Mouse (Mus musculus) liver, embryonic 11.5 days (tissue): ENCODE measurements at regions not wholly inside any gene's neighbourhood (a gene's known extent, or its start where the extent isn't known, plus 50 kb on each side); places are given as distances from the start of the nearest gene placed in this dataset.
"Not testable (repeated sequence)": the region's sequence is repeated elsewhere in the genome, so short reads cannot be mapped to it uniquely, and the experiment has no call there.

Experiments
- ATAC-seq: fragments of 200-750 bp; cut with Nextera tagmentation; replicated peaks from 2 replicates; pipeline ENCODE4 v1.8.0; 2017; ENCODE audit warnings: moderate number of reproducible peaks, mild to moderate bottlenecking, moderate TSS enrichment, moderate library complexity; ENCODE audit not compliant: low FRiP score
- DNase-seq: peaks from one replicate; pipeline ENCODE4 v3.0.0-alpha.2; 2017; ENCODE audit warnings: low spot score
- H3K27ac ChIP-seq: fragments of 300-500 bp; sonication (generic); 2 replicates; pipeline ENCODE4 v1.5.1; 2014; ENCODE audit warnings: mild to moderate bottlenecking, low read depth, low read length, control low read depth
- H3K27me3 ChIP-seq: fragments of 300-500 bp; sonication (generic); replicated peaks from 2 replicates; pipeline ENCODE4 v1.6.1; 2014; ENCODE audit warnings: low read length, mixed read lengths; ENCODE audit not compliant: control insufficient read depth, insufficient read depth
- H3K36me3 ChIP-seq: fragments of 300-500 bp; sonication (generic); 2 replicates; pipeline ENCODE4 v1.6.1; 2014; ENCODE audit warnings: mild to moderate bottlenecking, low read length, moderate library complexity, mixed read lengths; ENCODE audit not compliant: control insufficient read depth, insufficient read depth
- H3K4me1 ChIP-seq: fragments of 300-500 bp; sonication (generic); replicated peaks from 2 replicates; pipeline ENCODE4 v1.6.1; 2014; ENCODE audit warnings: low read length, mixed read lengths; ENCODE audit not compliant: control insufficient read depth, insufficient read depth
- H3K4me2 ChIP-seq: fragments of 300-500 bp; sonication (generic); 2 replicates; pipeline ENCODE4 v1.6.1; 2014; ENCODE audit warnings: mild to moderate bottlenecking, control low read depth, moderate library complexity
- H3K4me3 ChIP-seq: fragments of 300-500 bp; sonication (generic); 2 replicates; pipeline ENCODE4 v1.5.1; 2014; ENCODE audit warnings: low read depth, low read length, control low read depth
- H3K9ac ChIP-seq: fragments of 300-500 bp; sonication (generic); 2 replicates; pipeline ENCODE4 v1.6.1; 2014; ENCODE audit warnings: low read depth, low read length, control low read depth
- H3K9me3 ChIP-seq: fragments of 300-500 bp; sonication (generic); 2 replicates; pipeline ENCODE4 v1.6.1; 2016; ENCODE audit warnings: low read length, inconsistent platforms, mixed read lengths; ENCODE audit not compliant: control insufficient read depth
- WGBS: fragments of 180-500 bp; shearing (Covaris S2); extraction: QIAGEN DNeasy Blood & Tissue Kit; methylation state at CpG from one replicate; pipeline ENCODE4 v1.1.7; 2014; 5-methylcytosine and 5-hydroxymethylcytosine counted together

- Histone ChIP-seq H3K4me3 (no peak overlapping the region), H3K4me2 (no peak overlapping the region), H3K9ac (no peak overlapping the region), H3K9me3 (no peaks in the 10 kb centered on the region), H3K27me3 (no peaks in the 10 kb centered on the region), H3K27ac (no peak overlapping the region), H3K4me1 (no peaks in the 10 kb centered on the region; the same call in 1 of the 2 replicates), H3K36me3 (no peaks in the 10 kb centered on the region)
- DNase-seq (no peak), ATAC-seq (peak; percentile 71)
- 56% methylated on average over 7 of the region's 7 CpGs for WGBS
Observed at GRCm38 (mm10) chr17:15620746-15621694, 56.9 kb upstream of the Prdm9 start.

- Histone ChIP-seq H3K4me1 (no peaks in the 10 kb centered on the region; the same call in 1 of the 2 replicates), H3K9me3 (no peaks in the 10 kb centered on the region), H3K27me3 (no peaks in the 10 kb centered on the region), H3K4me3 (no peak overlapping the region), H3K36me3 (no peaks in the 10 kb centered on the region), H3K27ac (no peak overlapping the region), H3K4me2 (no peak overlapping the region), H3K9ac (no peak overlapping the region)
- 5% methylated on average over 2 of the region's 2 CpGs for WGBS
- no peak for ATAC-seq
- no peak for DNase-seq
Observed at GRCm38 (mm10) chr17:15622913-15623312, 58.8 kb upstream of the Prdm9 start.

- H3K9ac ChIP-seq, result no peak overlapping the region
- no peaks in the 10 kb centered on the region for H3K36me3 ChIP-seq
- 59% methylated on average over 5 of the region's 5 CpGs for WGBS
- no peak for ATAC-seq
- no peak overlapping the region for H3K27ac ChIP-seq
- H3K4me3 ChIP-seq, result no peak overlapping the region
- no peak overlapping the region for H3K4me2 ChIP-seq
- H3K9me3 ChIP-seq, result no peaks in the 10 kb centered on the region
- no peaks in the 10 kb centered on the region for H3K4me1 ChIP-seq
- H3K27me3 ChIP-seq, result no peaks in the 10 kb centered on the region
- DNase-seq, result no peak
Observed at GRCm38 (mm10) chr17:15630792-15631191, 66.6 kb upstream of the Prdm9 start.

DNA sequence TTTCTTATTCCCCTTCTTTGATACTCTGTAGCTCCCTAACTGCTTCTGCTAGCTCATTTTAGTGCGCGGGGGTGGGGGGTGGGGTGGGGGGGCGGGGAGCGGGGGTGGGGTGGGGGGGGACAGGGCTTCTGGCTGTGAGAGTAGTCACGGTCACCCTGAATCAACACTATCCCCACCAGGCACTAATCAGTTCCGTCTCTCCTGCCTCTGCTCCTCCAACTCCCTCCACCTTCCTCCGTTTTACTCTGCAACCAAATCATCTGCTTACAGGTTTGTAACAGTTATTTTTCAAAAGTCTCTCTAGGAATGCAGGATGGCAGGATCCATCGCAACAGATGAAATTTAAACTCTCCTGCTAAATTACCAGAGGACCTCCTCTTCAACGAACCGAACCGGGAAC lies 67.5 kb upstream of the Prdm9 start:
- H3K27ac ChIP-seq, result no peak overlapping the region
- H3K9ac ChIP-seq, result no peak overlapping the region
- H3K4me1 ChIP-seq, result no peaks in the 10 kb centered on the region
- no peak for DNase-seq
- H3K4me2 ChIP-seq, result peak overlapping the region; percentile 53
- no peaks in the 10 kb centered on the region for H3K9me3 ChIP-seq
- peak overlapping the region; percentile 21; the same call in 1 of the 2 replicates for H3K4me3 ChIP-seq
- WGBS, result 3% methylated on average over 11 of the region's 11 CpGs
- H3K36me3 ChIP-seq, result no peaks in the 10 kb centered on the region
- no peak for ATAC-seq
- no peaks in the 10 kb centered on the region for H3K27me3 ChIP-seq

DNA sequence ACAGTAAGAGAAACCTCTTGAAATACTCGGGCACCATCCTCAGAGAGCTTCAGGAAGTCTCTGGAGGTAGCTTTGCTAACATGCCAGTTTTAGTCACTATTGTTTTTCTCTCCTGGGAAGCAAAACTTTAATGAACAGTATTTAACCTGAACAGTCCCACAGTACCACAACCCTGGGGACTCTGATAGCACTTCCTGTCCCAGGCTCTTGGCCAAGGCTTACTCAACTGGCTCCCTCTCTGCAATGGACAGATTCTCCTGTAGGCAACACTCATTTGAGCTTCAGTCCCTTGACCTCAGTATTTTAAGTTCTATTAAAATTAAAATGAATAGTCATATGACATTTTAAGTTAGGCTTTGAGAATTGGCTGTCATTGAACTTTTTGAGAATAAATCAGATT lies 67.9 kb upstream of the Prdm9 start:
- peak overlapping the region; percentile 21; the same call in 1 of the 2 replicates for H3K4me3 ChIP-seq
- WGBS, result 16% methylated on average over 1 of the region's 1 CpGs

DNA sequence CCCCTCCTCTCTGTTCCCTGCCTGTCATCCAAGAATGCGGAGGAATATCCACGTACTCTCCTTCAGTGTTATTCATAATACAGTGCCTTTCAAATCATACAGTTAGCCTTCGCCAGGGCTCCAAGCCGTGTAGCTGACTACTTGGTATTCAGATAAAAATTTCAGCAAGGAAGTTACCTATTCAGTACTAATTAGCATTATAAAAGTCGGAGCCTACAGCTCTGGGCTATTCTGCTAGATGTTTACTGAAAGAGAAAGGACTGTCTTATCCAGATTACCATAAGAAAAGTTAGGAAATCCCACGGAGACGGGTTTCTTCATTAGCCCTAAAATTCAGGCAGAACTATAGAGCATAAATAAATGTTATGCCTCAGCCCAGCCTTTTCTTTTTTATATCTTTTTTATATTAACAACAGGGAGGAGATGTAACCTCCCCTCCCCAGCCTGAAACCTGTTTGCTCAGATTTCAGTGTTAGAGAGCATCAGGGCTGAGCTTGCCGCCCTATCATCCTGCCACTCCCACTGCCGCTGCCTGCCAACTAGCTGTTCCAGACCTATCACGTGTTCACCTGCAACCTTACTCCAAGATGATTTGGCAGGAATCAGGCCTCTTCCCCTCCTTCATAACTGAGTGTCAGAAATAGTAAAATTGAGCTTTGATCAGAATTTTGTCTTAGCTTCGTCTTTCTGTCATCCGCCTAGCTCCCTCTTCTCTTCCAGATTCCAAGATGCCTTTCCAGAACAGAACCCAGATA lies 65.5 kb upstream of the Chd1 start:
- H3K9me3 ChIP-seq, H3K4me2 ChIP-seq, H3K27me3 ChIP-seq, H3K4me3 ChIP-seq, H3K36me3 ChIP-seq, ATAC-seq, H3K27ac ChIP-seq, H3K9ac ChIP-seq, H3K4me1 ChIP-seq, DNase-seq: not testable (repeated sequence)
- 79% methylated on average over 12 of the region's 12 CpGs for WGBS

More for the DNA sequence above, 67.9 kb upstream of the Prdm9 start:
- Histone ChIP-seq H3K27me3 (no peaks in the 10 kb centered on the region), H3K9me3 (no peaks in the 10 kb centered on the region), H3K9ac (no peak overlapping the region), H3K4me2 (peak overlapping the region; percentile 53), H3K4me1 (no peaks in the 10 kb centered on the region), H3K36me3 (no peaks in the 10 kb centered on the region), H3K27ac (no peak overlapping the region)
- no peak for DNase-seq
- no peak for ATAC-seq

DNA sequence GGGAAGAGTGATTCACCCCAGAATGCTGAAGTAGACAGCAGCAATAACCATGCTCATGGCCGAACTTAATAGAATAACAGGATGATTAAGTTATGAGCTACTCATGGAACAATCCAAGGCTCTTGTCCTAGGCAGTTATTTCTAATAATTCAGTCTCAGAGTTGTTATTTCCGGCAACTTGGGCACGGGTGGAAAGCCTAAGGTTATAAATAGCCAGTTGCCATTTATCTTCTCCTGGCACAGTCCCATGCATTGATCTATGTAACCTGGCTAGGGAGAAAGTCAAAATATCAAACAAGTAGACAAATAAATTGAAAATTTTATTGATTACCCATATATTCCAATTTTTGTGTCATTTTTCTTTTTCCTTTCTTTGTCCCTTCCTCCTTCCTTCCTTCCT lies 64.0 kb upstream of the Chd1 start:
- Histone ChIP-seq H3K4me1 (no peaks in the 10 kb centered on the region), H3K4me2 (no peak overlapping the region), H3K9ac (no peak overlapping the region), H3K9me3 (no peaks in the 10 kb centered on the region), H3K27me3 (no peaks in the 10 kb centered on the region), H3K36me3 (no peaks in the 10 kb centered on the region), H3K4me3 (no peak overlapping the region), H3K27ac (no peak overlapping the region)
- no peak for ATAC-seq
- DNase-seq, result no peak
- 74% methylated on average over 3 of the region's 3 CpGs for WGBS

DNA sequence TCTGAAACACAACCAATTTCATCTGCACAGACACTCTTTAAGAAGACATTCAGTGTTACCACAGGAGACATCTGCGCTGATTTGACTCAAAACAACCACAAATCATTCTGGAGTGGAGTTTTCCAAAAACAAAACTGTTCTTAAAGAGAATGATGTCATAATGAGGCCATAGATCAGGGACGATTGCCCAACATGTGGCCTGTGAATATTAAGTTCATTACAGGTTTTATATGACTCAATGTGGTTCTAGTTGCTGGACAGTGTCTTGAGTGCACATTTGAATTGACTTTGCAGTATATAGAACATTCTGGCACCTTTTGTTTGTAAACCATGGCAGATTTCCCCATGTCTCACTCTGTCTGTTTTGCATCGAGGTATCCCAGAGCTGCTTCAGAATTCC lies 63.0 kb upstream of the Chd1 start:
- no peaks in the 10 kb centered on the region for H3K27me3 ChIP-seq

More for the DNA sequence above, 63.0 kb upstream of the Chd1 start:
- no peaks in the 10 kb centered on the region for H3K4me1 ChIP-seq
- ATAC-seq (no peak), DNase-seq (no peak)
- no peak overlapping the region for H3K9ac ChIP-seq
- no peak overlapping the region for H3K27ac ChIP-seq
- no peaks in the 10 kb centered on the region for H3K36me3 ChIP-seq
- H3K4me3 ChIP-seq, result no peak overlapping the region
- WGBS, result 78% methylated on average over 3 of the region's 3 CpGs
- H3K9me3 ChIP-seq, result no peaks in the 10 kb centered on the region
- H3K4me2 ChIP-seq, result no peak overlapping the region
